Mouse (Mus musculus): ENCODE results near the gene Chd9. TPM values are rescaled to one million over a fixed set of nuclear protein-coding genes. Genes with fewer than 3 reads are reported as not detected.

Chd9 gene
- polyA plus RNA-seq, 1 experiment: 0.03 TPM

- H3K4me1 ChIP-seq (ENCODE audit: control insufficient read depth): peaks cover 2% of the 10 kb centered on the region; the same call in 1 of the 2 replicates
- no peak overlapping the region for H3K4me3 ChIP-seq (replicated peaks)
- H3K36me3 ChIP-seq (ENCODE audit: control insufficient read depth): no peaks in the 10 kb centered on the region
- TF ChIP-seq TAL1 (IDR thresholded peaks at IDR 0.05; ENCODE audit: low read length) (no peak), GATA1 (IDR thresholded peaks at IDR 0.05; ENCODE audit: low read length) (no peak)
- no peaks in the 10 kb centered on the region for H3K27me3 ChIP-seq (ENCODE audit: control insufficient read depth)
- no peaks in the 10 kb centered on the region for H3K9me3 ChIP-seq (ENCODE audit: control insufficient read depth, low read length)
Observed at GRCm38 (mm10) chr8:90891872-90892578, 63.9 kb downstream of the Chd9 start.

GRCm38 (mm10) chr8:90892579-90892919, 64.4 kb downstream of the Chd9 start:
- TF ChIP-seq GATA1 (IDR thresholded peaks at IDR 0.05; ENCODE audit: low read length) (no peak), TAL1 (IDR thresholded peaks at IDR 0.05; ENCODE audit: low read length) (no peak)
- Histone ChIP-seq H3K4me1 (ENCODE audit: control insufficient read depth) (peaks cover 2% of the 10 kb centered on the region; the same call in 1 of the 2 replicates), H3K36me3 (ENCODE audit: control insufficient read depth) (no peaks in the 10 kb centered on the region), H3K27me3 (ENCODE audit: control insufficient read depth) (no peaks in the 10 kb centered on the region), H3K4me3 (replicated peaks) (no peak overlapping the region), H3K9me3 (ENCODE audit: control insufficient read depth, low read length) (no peaks in the 10 kb centered on the region)

- Histone ChIP-seq H3K36me3 (ENCODE audit: control insufficient read depth) (no peaks in the 10 kb centered on the region), H3K4me1 (ENCODE audit: control insufficient read depth) (peaks cover 8% of the 10 kb centered on the region), H3K27me3 (ENCODE audit: control insufficient read depth) (no peaks in the 10 kb centered on the region), H3K4me3 (replicated peaks) (no peak overlapping the region), H3K9me3 (ENCODE audit: control insufficient read depth, low read length) (no peaks in the 10 kb centered on the region)
- TF ChIP-seq GATA1 (IDR thresholded peaks at IDR 0.05; ENCODE audit: low read length) (no peak), TAL1 (IDR thresholded peaks at IDR 0.05; ENCODE audit: low read length) (no peak)
Observed at GRCm38 (mm10) chr8:90894231-90894914, 66.2 kb downstream of the Chd9 start.

GRCm38 (mm10) chr8:90897343-90897742, 69.2 kb downstream of the Chd9 start:
- no peak overlapping the region for H3K4me3 ChIP-seq (replicated peaks)
- TF ChIP-seq TAL1 (IDR thresholded peaks at IDR 0.05; ENCODE audit: low read length) (no peak), GATA1 (IDR thresholded peaks at IDR 0.05; ENCODE audit: low read length) (no peak)
- H3K9me3 ChIP-seq (ENCODE audit: control insufficient read depth, low read length): no peaks in the 10 kb centered on the region
- H3K4me1 ChIP-seq (ENCODE audit: control insufficient read depth): peaks cover 8% of the 10 kb centered on the region
- no peaks in the 10 kb centered on the region for H3K36me3 ChIP-seq (ENCODE audit: control insufficient read depth)
- H3K27me3 ChIP-seq (ENCODE audit: control insufficient read depth): no peaks in the 10 kb centered on the region

- Histone ChIP-seq H3K4me1 (ENCODE audit: control insufficient read depth) (peaks cover 6% of the 10 kb centered on the region), H3K4me3 (replicated peaks) (no peak overlapping the region), H3K27me3 (ENCODE audit: control insufficient read depth) (no peaks in the 10 kb centered on the region), H3K9me3 (ENCODE audit: control insufficient read depth, low read length) (no peaks in the 10 kb centered on the region), H3K36me3 (ENCODE audit: control insufficient read depth) (no peaks in the 10 kb centered on the region)
- TF ChIP-seq TAL1 (IDR thresholded peaks at IDR 0.05; ENCODE audit: low read length): no peak
- TF ChIP-seq GATA1 (IDR thresholded peaks at IDR 0.05; ENCODE audit: low read length): no peak
Observed at GRCm38 (mm10) chr8:90898578-90898977, 70.4 kb downstream of the Chd9 start.

- no peak for TF ChIP-seq TAL1 (IDR thresholded peaks at IDR 0.05; ENCODE audit: low read length)
- TF ChIP-seq GATA1 (IDR thresholded peaks at IDR 0.05; ENCODE audit: low read length): no peak
- Histone ChIP-seq H3K36me3 (ENCODE audit: control insufficient read depth) (no peaks in the 10 kb centered on the region), H3K27me3 (ENCODE audit: control insufficient read depth) (peaks cover 2% of the 10 kb centered on the region)
Observed at GRCm38 (mm10) chr8:90902002-90902401, 73.8 kb downstream of the Chd9 start.

GRCm38 (mm10) chr8:90904171-90904706, 76.1 kb downstream of the Chd9 start:
- no peaks in the 10 kb centered on the region for H3K36me3 ChIP-seq (ENCODE audit: control insufficient read depth)
- H3K27me3 ChIP-seq (ENCODE audit: control insufficient read depth): peaks cover 8% of the 10 kb centered on the region
- H3K4me1 ChIP-seq (ENCODE audit: control insufficient read depth): peaks cover 14% of the 10 kb centered on the region
- H3K4me3 ChIP-seq (replicated peaks): no peak overlapping the region
- H3K9me3 ChIP-seq (ENCODE audit: control insufficient read depth, low read length): no peaks in the 10 kb centered on the region
- no peak for TF ChIP-seq TAL1 (IDR thresholded peaks at IDR 0.05; ENCODE audit: low read length)
- no peak for TF ChIP-seq GATA1 (IDR thresholded peaks at IDR 0.05; ENCODE audit: low read length)

More at GRCm38 (mm10) chr8:90902002-90902401, 73.8 kb downstream of the Chd9 start:
- Histone ChIP-seq H3K4me1 (ENCODE audit: control insufficient read depth) (peaks cover 6% of the 10 kb centered on the region), H3K4me3 (replicated peaks) (no peak overlapping the region), H3K9me3 (ENCODE audit: control insufficient read depth, low read length) (no peaks in the 10 kb centered on the region)

- peak overlapping the region; percentile 86 for H3K4me3 ChIP-seq (replicated peaks)
- no peak for TF ChIP-seq GATA1 (IDR thresholded peaks at IDR 0.05; ENCODE audit: low read length)
- no peak for TF ChIP-seq TAL1 (IDR thresholded peaks at IDR 0.05; ENCODE audit: low read length)
- H3K27me3 ChIP-seq (ENCODE audit: control insufficient read depth): peaks cover 8% of the 10 kb centered on the region
Observed at GRCm38 (mm10) chr8:90906922-90907321, 78.8 kb downstream of the Chd9 start.

GRCm38 (mm10) chr8:90907516-90907847, 79.3 kb downstream of the Chd9 start:
- TF ChIP-seq TAL1 (IDR thresholded peaks at IDR 0.05; ENCODE audit: low read length) (no peak), GATA1 (IDR thresholded peaks at IDR 0.05; ENCODE audit: low read length) (no peak)
- Histone ChIP-seq H3K4me1 (ENCODE audit: control insufficient read depth) (peaks cover 18% of the 10 kb centered on the region), H3K27me3 (ENCODE audit: control insufficient read depth) (peaks cover 8% of the 10 kb centered on the region), H3K4me3 (replicated peaks) (peak overlapping the region; percentile 86), H3K9me3 (ENCODE audit: control insufficient read depth, low read length) (no peaks in the 10 kb centered on the region), H3K36me3 (ENCODE audit: control insufficient read depth) (no peaks in the 10 kb centered on the region)

More at GRCm38 (mm10) chr8:90906922-90907321, 78.8 kb downstream of the Chd9 start:
- Histone ChIP-seq H3K4me1 (ENCODE audit: control insufficient read depth) (peaks cover 18% of the 10 kb centered on the region), H3K9me3 (ENCODE audit: control insufficient read depth, low read length) (no peaks in the 10 kb centered on the region), H3K36me3 (ENCODE audit: control insufficient read depth) (no peaks in the 10 kb centered on the region)

Data from erythroblast, embryonic 14.5 days (primary cell).